Mouse (Mus musculus) E14TG2a.4 (cell line): ENCODE measurements around the gene Tfdp1.

Experiments used
- CTCF ChIP-seq: conservative IDR thresholded peaks from 2 replicates; pipeline ENCODE4 v1.5.1; 2014; ENCODE audit warnings: low read length
- POU5F1 ChIP-seq: IDR thresholded peaks from 2 replicates; pipeline ENCODE4 v1.6.1; 2014; ENCODE audit warnings: low read length, borderline replicate concordance

- no peak for TF ChIP-seq CTCF
- TF ChIP-seq POU5F1 = no peak
Measured at GRCm38 (mm10) chr8:13404666-13405131, 66.1 kb downstream of the Tfdp1 start, which contains the start of gene Grk1.
